Mouse (Mus musculus) hindbrain, embryonic 11.5 days (tissue): ENCODE measurements at regions not wholly inside any gene's neighbourhood (a gene's known extent, or its start where the extent isn't known, plus 50 kb on each side); places are given as distances from the start of the nearest gene placed in this dataset.

Experiments used
- ATAC-seq: fragments of 200-750 bp; cut with Nextera tagmentation; 2 replicates; pipeline ENCODE4 v1.8.0; 2017; ENCODE audit warnings: mild to moderate bottlenecking, moderate TSS enrichment, moderate library complexity; ENCODE audit not compliant: low FRiP score
- DNase-seq: peaks from one replicate; pipeline ENCODE4 v3.0.0-alpha.2; 2015; ENCODE audit warnings: low spot score
- H3K27ac ChIP-seq: fragments of 300-500 bp; sonication (generic); 2 replicates; pipeline ENCODE4 v1.5.1; 2014; ENCODE audit warnings: mild to moderate bottlenecking, low read depth, low read length
- H3K27me3 ChIP-seq: fragments of 300-500 bp; sonication (generic); 2 replicates; pipeline ENCODE4 v1.6.1; 2014; ENCODE audit warnings: mild to moderate bottlenecking, low read length, moderate library complexity, mixed read lengths; ENCODE audit not compliant: control insufficient read depth, insufficient read depth
- H3K36me3 ChIP-seq: fragments of 300-500 bp; sonication (generic); 2 replicates; pipeline ENCODE4 v1.6.1; 2014; ENCODE audit warnings: mild to moderate bottlenecking, low read length, moderate library complexity, mixed read lengths; ENCODE audit not compliant: control insufficient read depth, insufficient read depth
- H3K4me1 ChIP-seq: fragments of 300-500 bp; sonication (generic); replicated peaks from 2 replicates; pipeline ENCODE4 v1.6.1; 2014; ENCODE audit warnings: low read length, mixed read lengths; ENCODE audit not compliant: control insufficient read depth, insufficient read depth
- H3K4me2 ChIP-seq: fragments of 300-500 bp; sonication (generic); replicated peaks from 2 replicates; pipeline ENCODE4 v1.6.1; 2014; ENCODE audit warnings: mild to moderate bottlenecking, low read depth, low read length
- H3K4me3 ChIP-seq: fragments of 300-500 bp; sonication (generic); 2 replicates; pipeline ENCODE4 v1.5.1; 2014; ENCODE audit warnings: low read depth, low read length
- H3K9ac ChIP-seq: fragments of 300-500 bp; sonication (generic); 2 replicates; pipeline ENCODE4 v1.6.1; 2014; ENCODE audit warnings: low read depth, low read length
- H3K9me3 ChIP-seq: fragments of 300-500 bp; sonication (generic); 2 replicates; pipeline ENCODE4 v1.6.1; 2016; ENCODE audit warnings: low read length; ENCODE audit not compliant: control insufficient read depth
- WGBS: fragments of 180-500 bp; shearing (Covaris S2); extraction: QIAGEN DNeasy Blood & Tissue Kit; methylation state at CpG from one replicate; pipeline ENCODE4 v1.1.7; 2014; 5-methylcytosine and 5-hydroxymethylcytosine counted together

DNA sequence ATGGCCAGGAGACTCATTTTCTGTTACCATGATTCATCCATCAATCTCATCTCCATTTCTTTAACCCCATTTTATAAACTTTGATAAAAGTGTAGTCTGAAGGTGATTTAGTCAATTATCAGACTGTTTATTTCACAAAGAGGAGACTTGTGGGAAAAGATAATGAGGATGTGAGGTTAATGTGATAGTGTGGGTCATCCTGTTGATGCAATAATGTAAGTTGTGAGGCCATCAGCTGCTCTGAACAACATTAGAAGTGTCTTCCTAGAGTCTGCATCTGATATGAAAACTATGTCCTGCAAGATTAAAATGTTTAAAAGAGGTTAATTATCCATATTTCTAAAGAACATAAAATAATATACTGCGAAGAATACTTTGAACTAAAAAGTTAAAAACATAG, 842.8 kb downstream of the Pcdh17 start:
- Histone ChIP-seq H3K27me3 (no peaks in the 10 kb centered on the region), H3K4me2 (no peak overlapping the region), H3K9ac (no peak overlapping the region), H3K9me3 (no peaks in the 10 kb centered on the region), H3K4me3 (no peak overlapping the region), H3K4me1 (no peaks in the 10 kb centered on the region), H3K27ac (no peak overlapping the region), H3K36me3 (no peaks in the 10 kb centered on the region)
- DNase-seq (no peak), ATAC-seq (no peak)
- WGBS, result 85% methylated on average over 1 of the region's 1 CpGs

- DNase-seq, result no peak
- ATAC-seq, result no peak
- Histone ChIP-seq H3K27me3 (no peaks in the 10 kb centered on the region), H3K4me1 (no peaks in the 10 kb centered on the region), H3K27ac (no peak overlapping the region), H3K9ac (no peak overlapping the region), H3K36me3 (no peaks in the 10 kb centered on the region), H3K4me3 (no peak overlapping the region), H3K9me3 (no peaks in the 10 kb centered on the region), H3K4me2 (no peak overlapping the region)
- WGBS, result 92% methylated on average over 2 of the region's 2 CpGs
Observed at GRCm38 (mm10) chr14:85287460-85287859, 844.1 kb downstream of the Pcdh17 start.

GRCm38 (mm10) chr14:85298991-85299390, 855.6 kb downstream of the Pcdh17 start:
- no peaks in the 10 kb centered on the region for H3K9me3 ChIP-seq

DNA sequence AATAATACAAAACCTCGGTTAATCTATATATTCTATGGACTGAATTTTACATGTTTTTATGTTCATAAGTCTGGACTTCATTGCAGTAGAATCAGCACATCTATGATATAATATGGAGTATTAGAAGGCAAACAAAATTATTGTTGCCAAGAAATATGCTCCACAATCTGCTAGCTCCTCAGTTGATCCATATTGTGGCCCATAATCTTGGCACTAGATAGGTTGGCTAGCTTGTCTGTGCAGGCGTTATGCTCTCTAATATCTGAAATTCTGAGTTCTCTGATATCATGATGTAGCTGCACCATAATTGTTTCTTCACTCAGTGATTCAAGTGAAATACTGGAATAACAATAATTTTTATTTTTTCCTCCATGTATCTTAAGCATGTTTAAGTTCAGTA, 877.3 kb downstream of the Pcdh17 start:
- ATAC-seq, result no peak
- WGBS, result 93% methylated on average over 2 of the region's 2 CpGs
- Histone ChIP-seq H3K9ac (no peak overlapping the region), H3K27ac (no peak overlapping the region), H3K36me3 (no peaks in the 10 kb centered on the region), H3K4me2 (no peak overlapping the region), H3K27me3 (no peaks in the 10 kb centered on the region), H3K4me3 (no peak overlapping the region), H3K4me1 (no peaks in the 10 kb centered on the region), H3K9me3 (no peaks in the 10 kb centered on the region)
- no peak for DNase-seq

More at GRCm38 (mm10) chr14:85298991-85299390, 855.6 kb downstream of the Pcdh17 start:
- H3K27me3 ChIP-seq, result no peaks in the 10 kb centered on the region
- H3K4me1 ChIP-seq, result no peaks in the 10 kb centered on the region
- WGBS, result 82% methylated on average over 3 of the region's 3 CpGs
- H3K4me3 ChIP-seq, result no peak overlapping the region
- no peak overlapping the region for H3K9ac ChIP-seq
- DNase-seq (no peak), ATAC-seq (no peak)
- H3K27ac ChIP-seq, result no peak overlapping the region
- H3K36me3 ChIP-seq, result no peaks in the 10 kb centered on the region
- no peak overlapping the region for H3K4me2 ChIP-seq

- ATAC-seq, result no peak
- H3K4me1 ChIP-seq, result no peaks in the 10 kb centered on the region
- WGBS, result 70% methylated on average over 3 of the region's 3 CpGs
- H3K9me3 ChIP-seq, result no peaks in the 10 kb centered on the region
- no peak overlapping the region for H3K4me2 ChIP-seq
- no peaks in the 10 kb centered on the region for H3K36me3 ChIP-seq
- H3K27me3 ChIP-seq, result no peaks in the 10 kb centered on the region
- no peak for DNase-seq
- H3K27ac ChIP-seq, result no peak overlapping the region
- H3K9ac ChIP-seq, result no peak overlapping the region
- no peak overlapping the region for H3K4me3 ChIP-seq
Observed at GRCm38 (mm10) chr14:85333277-85333676, 889.9 kb downstream of the Pcdh17 start.

GRCm38 (mm10) chr14:85337182-85337581, 893.8 kb downstream of the Pcdh17 start:
- Histone ChIP-seq H3K9me3 (no peaks in the 10 kb centered on the region), H3K27ac (no peak overlapping the region), H3K4me2 (no peak overlapping the region), H3K27me3 (no peaks in the 10 kb centered on the region), H3K4me3 (no peak overlapping the region), H3K4me1 (no peaks in the 10 kb centered on the region), H3K9ac (no peak overlapping the region), H3K36me3 (no peaks in the 10 kb centered on the region)
- whole genome bisulfite sequencing, result 88% methylated on average over 3 of the region's 3 CpGs
- no peak for ATAC-seq
- DNase-seq, result no peak

GRCm38 (mm10) chr14:85354626-85355355, 911.4 kb downstream of the Pcdh17 start:
- ATAC-seq (peak; percentile 68), DNase-seq (peak; percentile 6)
- no peak overlapping the region for H3K4me2 ChIP-seq
- H3K27ac ChIP-seq, result no peak overlapping the region
- no peaks in the 10 kb centered on the region for H3K9me3 ChIP-seq
- H3K27me3 ChIP-seq, result no peaks in the 10 kb centered on the region
- WGBS, result 38% methylated on average over 4 of the region's 4 CpGs
- H3K9ac ChIP-seq, result no peak overlapping the region
- H3K4me1 ChIP-seq, result no peaks in the 10 kb centered on the region
- no peak overlapping the region for H3K4me3 ChIP-seq
- H3K36me3 ChIP-seq, result no peaks in the 10 kb centered on the region

- Histone ChIP-seq H3K9me3 (no peaks in the 10 kb centered on the region), H3K4me3 (no peak overlapping the region), H3K27me3 (no peaks in the 10 kb centered on the region), H3K4me2 (no peak overlapping the region), H3K36me3 (no peaks in the 10 kb centered on the region), H3K4me1 (no peaks in the 10 kb centered on the region), H3K27ac (no peak overlapping the region), H3K9ac (no peak overlapping the region)
- ATAC-seq, result no peak
- DNase-seq, result no peak
Observed at GRCm38 (mm10) chr14:85363611-85364010, 920.2 kb downstream of the Pcdh17 start.

- H3K9ac ChIP-seq, result no peak overlapping the region
- no peak for ATAC-seq
- no peaks in the 10 kb centered on the region for H3K4me1 ChIP-seq
- H3K27me3 ChIP-seq, result no peaks in the 10 kb centered on the region
- H3K9me3 ChIP-seq, result no peaks in the 10 kb centered on the region
- no peak for DNase-seq
- no peak overlapping the region for H3K4me3 ChIP-seq
- no peak overlapping the region for H3K4me2 ChIP-seq
- no peak overlapping the region for H3K27ac ChIP-seq
- no peaks in the 10 kb centered on the region for H3K36me3 ChIP-seq
- WGBS, result 91% methylated on average over 1 of the region's 1 CpGs
Observed at GRCm38 (mm10) chr14:85373312-85373711, 929.9 kb downstream of the Pcdh17 start.
